Mouse (Mus musculus): Measurements from ENCODE around the gene Hook2. TPM values are rescaled to one million over a fixed set of nuclear protein-coding genes. Genes with fewer than 3 reads are reported as not detected.

The Hook2 gene
- polyA plus RNA-seq, 2 experiments, result 17.7 to 18.1 TPM

GRCm38 (mm10) chr8:84980622-84981358 lies 9.6 kb upstream of the Hook2 start:
- Histone ChIP-seq H3K4me1 (ENCODE audit: control insufficient read depth, insufficient read depth, low read length) (peaks cover 53% of the 10 kb centered on the region), H3K27ac (replicated peaks; ENCODE audit: low read depth, low read length) (no peak overlapping the region), H3K4me3 (replicated peaks; ENCODE audit: low read length) (peak overlapping the region; percentile 64; the same call in 1 of the 2 replicates), H3K9ac (ENCODE audit: low read depth, low read length, severe bottlenecking) (no peak overlapping the region), H3K9me3 (ENCODE audit: control insufficient read depth, low read length) (no peaks in the 10 kb centered on the region), H3K27me3 (ENCODE audit: control insufficient read depth, insufficient read depth, low read length) (peaks cover 15% of the 10 kb centered on the region), H3K36me3 (ENCODE audit: control insufficient read depth, insufficient read depth, low read length) (no peaks in the 10 kb centered on the region), H3K4me2 (replicated peaks; ENCODE audit: low read depth, low read length, severe bottlenecking) (no peak overlapping the region; the same call in 1 of the 2 replicates)
- TF ChIP-seq POLR2A (IDR thresholded peaks at IDR 0.05; ENCODE audit: borderline replicate concordance, extremely low read depth, insufficient read depth, insufficient read length), result no peak
- ATAC-seq (ENCODE audit: low FRiP score, low read depth) (no peak), DNase-seq (ENCODE audit: low spot score) (no peak)
- WGBS, result 26% methylated on average over 11 of the region's 11 CpGs

DNA sequence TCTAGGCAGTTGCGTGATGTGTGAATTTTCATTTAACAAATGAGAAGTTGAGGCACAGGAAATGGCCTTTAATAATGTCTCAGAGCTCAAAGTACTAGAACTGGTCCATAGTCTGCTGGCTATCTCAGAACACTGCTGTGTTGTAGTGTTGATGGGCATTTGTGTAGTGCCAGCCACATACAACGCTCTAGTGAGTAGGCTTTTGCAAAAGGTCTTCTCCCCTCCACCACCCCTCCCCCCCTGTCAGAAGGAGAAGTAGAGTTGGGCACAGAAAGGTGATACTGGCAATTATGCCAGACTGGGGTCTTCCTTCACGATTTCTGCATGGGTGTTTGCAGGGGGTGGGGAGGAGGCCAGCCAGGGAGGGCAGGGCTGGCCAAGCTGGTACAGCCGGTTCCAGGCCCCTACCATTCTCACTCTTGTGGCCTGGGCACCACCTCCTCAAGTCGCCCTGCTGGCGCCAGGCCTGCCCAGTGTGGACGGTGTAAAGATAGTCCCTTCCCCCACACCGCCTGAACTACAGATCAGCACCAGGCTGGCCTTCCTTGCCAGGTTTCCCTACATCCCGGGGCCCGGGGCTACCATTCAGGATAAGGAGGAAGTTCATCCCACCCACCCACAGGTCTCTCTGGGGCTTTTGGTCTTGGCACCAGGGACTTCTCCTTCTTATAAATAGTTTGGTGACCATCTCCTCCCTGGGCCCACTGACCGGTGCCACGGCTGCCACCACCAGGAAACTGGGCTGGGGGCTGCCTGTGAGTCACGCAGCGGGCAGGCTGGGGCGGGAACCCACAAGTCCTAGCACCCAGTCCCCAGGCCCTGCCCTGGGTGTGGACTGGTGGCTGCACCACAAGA lies 8.5 kb upstream of the Hook2 start:
- H3K4me1 ChIP-seq (ENCODE audit: control insufficient read depth, insufficient read depth, low read length), result peaks cover 46% of the 10 kb centered on the region
- H3K9me3 ChIP-seq (ENCODE audit: control insufficient read depth, low read length), result no peaks in the 10 kb centered on the region
- DNase-seq (ENCODE audit: low spot score), result no peak
- no peak for ATAC-seq (ENCODE audit: low FRiP score, low read depth)
- H3K36me3 ChIP-seq (ENCODE audit: control insufficient read depth, insufficient read depth, low read length), result no peaks in the 10 kb centered on the region
- no peak for TF ChIP-seq POLR2A (IDR thresholded peaks at IDR 0.05; ENCODE audit: borderline replicate concordance, extremely low read depth, insufficient read depth, insufficient read length)
- peaks cover 12% of the 10 kb centered on the region for H3K27me3 ChIP-seq (ENCODE audit: control insufficient read depth, insufficient read depth, low read length)
- H3K4me3 ChIP-seq (replicated peaks; ENCODE audit: low read length), result no peak overlapping the region
- H3K4me2 ChIP-seq (replicated peaks; ENCODE audit: low read depth, low read length, severe bottlenecking), result no peak overlapping the region
- 76% methylated on average over 15 of the region's 15 CpGs for WGBS
- no peak overlapping the region for H3K9ac ChIP-seq (ENCODE audit: low read depth, low read length, severe bottlenecking)
- H3K27ac ChIP-seq (replicated peaks; ENCODE audit: low read depth, low read length), result no peak overlapping the region

DNA sequence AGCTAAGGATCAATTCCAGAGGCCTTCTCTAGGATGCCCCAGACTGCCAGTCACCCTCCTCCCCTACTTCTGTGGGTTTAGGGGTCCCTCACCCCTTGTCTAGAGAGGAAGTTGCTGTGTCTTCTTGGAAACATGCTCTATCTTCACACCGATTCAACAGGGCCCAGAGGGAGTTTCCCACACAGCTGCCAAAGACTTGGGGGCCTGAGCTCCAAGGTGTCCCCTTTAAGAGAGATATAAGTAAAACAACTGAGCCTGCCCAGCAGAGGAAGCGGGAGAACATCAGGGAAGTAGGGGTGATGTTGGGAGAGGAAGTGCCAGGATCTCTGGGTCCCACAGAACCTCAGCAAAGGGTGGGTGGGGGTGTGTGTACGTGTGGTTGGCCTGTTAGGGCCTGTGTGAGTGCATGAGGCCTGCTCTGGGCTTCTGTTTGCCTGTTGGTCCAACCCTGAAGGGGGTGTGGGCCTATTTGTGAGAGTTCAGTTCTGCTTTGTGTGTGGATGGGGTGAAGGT lies 7.8 kb upstream of the Hook2 start:
- Histone ChIP-seq H3K27me3 (ENCODE audit: control insufficient read depth, insufficient read depth, low read length) (peaks cover 5% of the 10 kb centered on the region), H3K9ac (ENCODE audit: low read depth, low read length, severe bottlenecking) (no peak overlapping the region), H3K9me3 (ENCODE audit: control insufficient read depth, low read length) (no peaks in the 10 kb centered on the region), H3K27ac (replicated peaks; ENCODE audit: low read depth, low read length) (no peak overlapping the region), H3K4me1 (ENCODE audit: control insufficient read depth, insufficient read depth, low read length) (peaks cover 39% of the 10 kb centered on the region), H3K4me2 (replicated peaks; ENCODE audit: low read depth, low read length, severe bottlenecking) (no peak overlapping the region), H3K36me3 (ENCODE audit: control insufficient read depth, insufficient read depth, low read length) (no peaks in the 10 kb centered on the region), H3K4me3 (replicated peaks; ENCODE audit: low read length) (no peak overlapping the region)
- DNase-seq (ENCODE audit: low spot score), result no peak
- 70% methylated on average over 3 of the region's 3 CpGs for WGBS
- no peak for TF ChIP-seq POLR2A (IDR thresholded peaks at IDR 0.05; ENCODE audit: borderline replicate concordance, extremely low read depth, insufficient read depth, insufficient read length)
- no peak for ATAC-seq (ENCODE audit: low FRiP score, low read depth)

GRCm38 (mm10) chr8:84984294-84985048 lies 5.9 kb upstream of the Hook2 start:
- DNase-seq (ENCODE audit: low spot score), result no peak
- Histone ChIP-seq H3K9ac (ENCODE audit: low read depth, low read length, severe bottlenecking) (no peak overlapping the region), H3K36me3 (ENCODE audit: control insufficient read depth, insufficient read depth, low read length) (no peaks in the 10 kb centered on the region), H3K27ac (replicated peaks; ENCODE audit: low read depth, low read length) (no peak overlapping the region; the same call in 1 of the 2 replicates), H3K4me3 (replicated peaks; ENCODE audit: low read length) (no peak overlapping the region), H3K4me2 (replicated peaks; ENCODE audit: low read depth, low read length, severe bottlenecking) (peak overlapping the region; percentile 89), H3K27me3 (ENCODE audit: control insufficient read depth, insufficient read depth, low read length) (no peaks in the 10 kb centered on the region), H3K9me3 (ENCODE audit: control insufficient read depth, low read length) (no peaks in the 10 kb centered on the region), H3K4me1 (ENCODE audit: control insufficient read depth, insufficient read depth, low read length) (peaks cover 31% of the 10 kb centered on the region)
- no peak for TF ChIP-seq POLR2A (IDR thresholded peaks at IDR 0.05; ENCODE audit: borderline replicate concordance, extremely low read depth, insufficient read depth, insufficient read length)
- no peak for ATAC-seq (ENCODE audit: low FRiP score, low read depth)
- WGBS, result 10% methylated on average over 16 of the region's 16 CpGs
